Mouse (Mus musculus) gastrocnemius, postnatal 14 days (tissue): ENCODE data around the gene Prkch. TPM values are rescaled to one million over a fixed set of nuclear protein-coding genes. Genes with fewer than 3 reads are reported as not detected.
A peak's percentile ranks its signal among the peaks of the same experiment; 100 is the strongest.

Source experiments
- DNase-seq: peaks from one replicate; pipeline ENCODE4 v3.0.0; 2021; ENCODE audit warnings: mixed read lengths
- intact Hi-C: fragments of 180-260 bp; cut with DNase I; formaldehyde crosslinking; loops from one replicate; pipeline ENCODE4 v1.15.1; 2025; ENCODE audit warnings: low total_unique reads
- total RNA-seq, 2 experiments: library from RNA; stranded (reverse); gene quantifications; 2 replicates each; pipeline ENCODE4 v1.2.3; 2021

Gene Prkch
- total RNA-seq, 2 experiments from 2014 or later: 9.0 to 12.5 TPM

- intact Hi-C loops: loop anchor here (2.0 to 10.0 kb wide), 2 partner anchors 127 to 449 kb away; no protein-coding TSS in a partner anchor
- DNase-seq: no peak
Measured at GRCm38 (mm10) chr12:73565620-73565969, 19.0 kb upstream of the Prkch start.

- intact Hi-C loops: no loop called here
- DNase-seq: no peak
Measured at GRCm38 (mm10) chr12:73574632-73575031, 10.0 kb upstream of the Prkch start.

GRCm38 (mm10) chr12:73578141-73578540 lies 6.5 kb upstream of the Prkch start:
- no peak for DNase-seq
- intact Hi-C loops: no loop called here

GRCm38 (mm10) chr12:73580811-73581210 lies 3.8 kb upstream of the Prkch start:
- intact Hi-C loops: no loop called here
- DNase-seq: no peak

- intact Hi-C loops: no loop called here
- no peak for DNase-seq
Measured at GRCm38 (mm10) chr12:73583318-73583717, 1.3 kb upstream of the Prkch start.

- intact Hi-C loops: no loop called here
- DNase-seq: peak; percentile 36
Measured at GRCm38 (mm10) chr12:73583813-73584609, 585 bp upstream of the Prkch start.

- no peak for DNase-seq
- intact Hi-C loops: no loop called here
Measured at GRCm38 (mm10) chr12:73585241-73585801, 725 bp downstream of the Prkch start.

GRCm38 (mm10) chr12:73585850-73586249 lies 1.3 kb downstream of the Prkch start:
- DNase-seq: no peak
- intact Hi-C loops: no loop called here

- no peak for DNase-seq
- intact Hi-C loops: no loop called here
Measured at GRCm38 (mm10) chr12:73587262-73587661, 2.7 kb downstream of the Prkch start.

- DNase-seq: no peak
- intact Hi-C loops: no loop called here
Measured at GRCm38 (mm10) chr12:73590627-73591276, 6.2 kb downstream of the Prkch start.

- intact Hi-C loops: no loop called here
- DNase-seq: peak; percentile 45
Measured at GRCm38 (mm10) chr12:73591625-73592024, 7.0 kb downstream of the Prkch start.

- intact Hi-C loops: no loop called here
Measured at GRCm38 (mm10) chr12:73593021-73593798, 8.6 kb downstream of the Prkch start.

GRCm38 (mm10) chr12:73594177-73594745 lies 9.7 kb downstream of the Prkch start:
- intact Hi-C loops: no loop called here

More at GRCm38 (mm10) chr12:73593021-73593798, 8.6 kb downstream of the Prkch start:
- no peak for DNase-seq

GRCm38 (mm10) chr12:73595226-73595625 lies 10.6 kb downstream of the Prkch start:
- DNase-seq: no peak
- intact Hi-C loops: no loop called here

More at GRCm38 (mm10) chr12:73594177-73594745, 9.7 kb downstream of the Prkch start:
- DNase-seq: no peak

GRCm38 (mm10) chr12:73598241-73598640 lies 13.6 kb downstream of the Prkch start:
- no peak for DNase-seq

GRCm38 (mm10) chr12:73600457-73600856 lies 15.9 kb downstream of the Prkch start:
- DNase-seq: no peak
- intact Hi-C loops: no loop called here

More at GRCm38 (mm10) chr12:73598241-73598640, 13.6 kb downstream of the Prkch start:
- intact Hi-C loops: no loop called here

GRCm38 (mm10) chr12:73602974-73603373 lies 18.4 kb downstream of the Prkch start:
- no peak for DNase-seq
- intact Hi-C loops: no loop called here

- no peak for DNase-seq
- intact Hi-C loops: no loop called here
Measured at GRCm38 (mm10) chr12:73603653-73604052, 19.1 kb downstream of the Prkch start.

- no peak for DNase-seq
- intact Hi-C loops: no loop called here
Measured at GRCm38 (mm10) chr12:73604762-73605161, 20.2 kb downstream of the Prkch start.
